Mouse (Mus musculus): ENCODE data around the gene Lysmd4.

DNA sequence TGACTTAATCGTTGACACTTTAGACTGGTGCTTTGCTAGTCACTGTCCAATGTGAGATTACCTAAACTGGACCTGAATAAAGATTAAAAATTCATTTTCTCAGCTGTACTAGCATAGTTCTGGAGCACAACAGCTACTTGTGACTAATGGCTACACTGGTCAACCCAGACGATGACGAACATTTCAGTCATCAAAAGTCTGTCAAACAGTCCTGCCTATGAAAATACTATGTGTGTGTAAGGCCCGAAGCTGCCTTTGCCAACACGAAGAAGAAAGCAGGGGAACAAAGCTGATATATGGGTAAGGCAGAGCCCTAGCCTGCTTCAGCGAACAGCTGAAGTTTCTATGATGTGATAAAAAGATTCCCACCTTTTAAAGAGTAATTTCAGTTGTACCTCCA lies 61.2 kb downstream of the Lysmd4 start:
- TF ChIP-seq EP300 (optimal IDR thresholded peaks at IDR 0.05) (no peak), CTCF (IDR thresholded peaks at IDR 0.05; ENCODE audit: low read depth) (no peak)

Data from stomach, postnatal 0 days (tissue).